Comparison of ENCODE assay signal across 10 mouse cellular contexts in genomic region chrX:7854578-7854977, GRCm38 (mm10). TPM values are rescaled to one million over a fixed set of nuclear protein-coding genes. Genes with fewer than 3 reads are reported as not detected.
DNase-seq lines count a peak whose midpoint lies in the region; ATAC-seq and TF ChIP-seq lines count a peak whose summit lies in the region.
"Had no signal": no experiment of that assay in that cellular context is flagged by ENCODE, and none has a peak within 500 bp of the region (broad histone marks: within the 10 kb centered on the region; RNA-seq: fewer than 3 reads in every experiment).

No protein-coding gene starts in this region.

- ATAC-seq in kidney, embryonic 14.5 days (ENCODE audit: low FRiP score, low TSS enrichment), result no peak
- no peak for ATAC-seq in embryonic facial prominence, embryonic 14.5 days (ENCODE audit: low read depth)

- no peaks in the 10 kb centered on the region for H3K4me1 ChIP-seq in kidney, adult 2 months (ENCODE audit: control insufficient read depth, insufficient read depth, low read length)
- H3K4me1 ChIP-seq in kidney, embryonic 14.5 days (ENCODE audit: control insufficient read depth, insufficient read depth, low read length), result no peaks in the 10 kb centered on the region
- no peaks in the 10 kb centered on the region for H3K4me1 ChIP-seq in ES-Bruce4 (ENCODE audit: control insufficient read depth, insufficient read depth, low read length)
- no peaks in the 10 kb centered on the region for H3K4me1 ChIP-seq in embryonic facial prominence, embryonic 14.5 days (ENCODE audit: control insufficient read depth, insufficient read depth, low read length)
- H3K4me1 ChIP-seq: heart, embryonic 13.5 days had no signal

- H3K9ac ChIP-seq in kidney, embryonic 14.5 days (ENCODE audit: low read depth, low read length), result no peak overlapping the region
- no peak overlapping the region for H3K9ac ChIP-seq in ES-Bruce4 (ENCODE audit: low read depth, poor library complexity, severe bottlenecking)
- no peak overlapping the region for H3K9ac ChIP-seq in embryonic facial prominence, embryonic 14.5 days (ENCODE audit: low read depth, low read length)
- H3K9ac ChIP-seq: heart, embryonic 13.5 days had no signal

- WGBS in kidney, adult 2 months, result 46% methylated on average over 2 of the region's 2 CpGs
- WGBS in kidney, embryonic 14.5 days, result 40% methylated on average over 2 of the region's 2 CpGs
- 47% methylated on average over 2 of the region's 2 CpGs for WGBS in embryonic facial prominence, embryonic 14.5 days

- no peak overlapping the region for H3K27ac ChIP-seq in kidney, adult 2 months (ENCODE audit: insufficient read depth, low read depth, low read length)
- no peak overlapping the region for H3K27ac ChIP-seq in kidney, embryonic 14.5 days (ENCODE audit: low read depth, low read length)
- no peak overlapping the region for H3K27ac ChIP-seq in ES-Bruce4 (ENCODE audit: insufficient read depth, low read length)
- no peak overlapping the region for H3K27ac ChIP-seq in embryonic facial prominence, embryonic 14.5 days (replicated peaks; ENCODE audit: low read depth, low read length)
- H3K27ac ChIP-seq: heart, embryonic 13.5 days had no signal

- no peak overlapping the region for H3K4me3 ChIP-seq in kidney, adult 2 months (ENCODE audit: insufficient read depth, low read depth, low read length)
- no peak overlapping the region for H3K4me3 ChIP-seq in kidney, embryonic 14.5 days (ENCODE audit: low read length)
- no peak overlapping the region for H3K4me3 ChIP-seq in ES-Bruce4 (ENCODE audit: low read depth, low read length)
- H3K4me3 ChIP-seq in embryonic facial prominence, embryonic 14.5 days (ENCODE audit: low read depth, low read length), result no peak overlapping the region
- H3K4me3 ChIP-seq: heart, embryonic 13.5 days; myocyte had no signal

- TF ChIP-seq EP300 in ES-Bruce4 (IDR thresholded peaks at IDR 0.05; ENCODE audit: insufficient read depth, low read depth, low read length), result no peak

- TF ChIP-seq CTCF in kidney, adult 2 months (conservative IDR thresholded peaks at IDR 0.05; ENCODE audit: insufficient read depth, insufficient read length, low read depth, low read length), result peak; percentile 64
- TF ChIP-seq CTCF in ES-Bruce4 (IDR thresholded peaks at IDR 0.05; ENCODE audit: low read depth, low read length), result peak; percentile 54

- TF ChIP-seq POLR2A in kidney, adult 2 months (IDR thresholded peaks at IDR 0.05; ENCODE audit: low read depth, low read length), result no peak
- TF ChIP-seq POLR2A in ES-Bruce4 (IDR thresholded peaks at IDR 0.05; ENCODE audit: insufficient read depth, low read length), result no peak

- no peaks in the 10 kb centered on the region; the same call in 1 of the 2 replicates for H3K36me3 ChIP-seq in kidney, adult 2 months (ENCODE audit: control insufficient read depth, insufficient read depth, low read length)
- H3K36me3 ChIP-seq in kidney, embryonic 14.5 days (ENCODE audit: control insufficient read depth, insufficient read depth, low read length), result peaks cover 5% of the 10 kb centered on the region; the same call in 1 of the 2 replicates
- no peaks in the 10 kb centered on the region; the same call in none of the 2 replicates for H3K36me3 ChIP-seq in ES-Bruce4 (ENCODE audit: control insufficient read depth, insufficient read depth, low read length, poor library complexity, severe bottlenecking)
- peaks cover 15% of the 10 kb centered on the region; the same call in 1 of the 2 replicates for H3K36me3 ChIP-seq in embryonic facial prominence, embryonic 14.5 days (ENCODE audit: control insufficient read depth, insufficient read depth, low read length)

- H3K4me2 ChIP-seq in kidney, embryonic 14.5 days (replicated peaks; ENCODE audit: low read depth, low read length), result no peak overlapping the region
- H3K4me2 ChIP-seq in embryonic facial prominence, embryonic 14.5 days (ENCODE audit: low read depth, low read length), result no peak overlapping the region
- H3K4me2 ChIP-seq: heart, embryonic 13.5 days had no signal

- H3K9me3 ChIP-seq in kidney, embryonic 14.5 days (ENCODE audit: control insufficient read depth, low read length), result no peaks in the 10 kb centered on the region
- no peaks in the 10 kb centered on the region for H3K9me3 ChIP-seq in ES-Bruce4 (replicated peaks; ENCODE audit: control insufficient read depth, insufficient read depth, low read length, poor library complexity, severe bottlenecking)
- no peaks in the 10 kb centered on the region for H3K9me3 ChIP-seq in embryonic facial prominence, embryonic 14.5 days (ENCODE audit: control insufficient read depth, low read length)
- H3K9me3 ChIP-seq: heart, embryonic 13.5 days had no signal

- no peaks in the 10 kb centered on the region for H3K27me3 ChIP-seq in kidney, adult 2 months (replicated peaks; ENCODE audit: control insufficient read depth, insufficient read depth, low read length)
- H3K27me3 ChIP-seq in kidney, embryonic 14.5 days (ENCODE audit: control insufficient read depth, insufficient read depth, low read length), result no peaks in the 10 kb centered on the region
- H3K27me3 ChIP-seq in ES-Bruce4 (ENCODE audit: control insufficient read depth, insufficient read depth, low read length, poor library complexity, severe bottlenecking), result no peaks in the 10 kb centered on the region
- H3K27me3 ChIP-seq in embryonic facial prominence, embryonic 14.5 days (replicated peaks; ENCODE audit: control insufficient read depth, insufficient read depth, low read length), result no peaks in the 10 kb centered on the region
- H3K27me3 ChIP-seq: heart, embryonic 13.5 days had no signal

- DNase-seq in cerebellum, adult 18-20 months, result peak; percentile 47
- no peak for DNase-seq in cerebellum, adult 11 months
- DNase-seq in kidney, adult 2 months, result peak; percentile 27
- DNase-seq in embryonic facial prominence, embryonic 14.5 days (ENCODE audit: low spot score), result peak; percentile 14
- DNase-seq in lung, postnatal 25 days (ENCODE audit: low spot score), result peak; percentile 31
- DNase-seq in thymus, postnatal 25 days, result peak; percentile 44

RNA-seq across cellular contexts. Expression of gene Otud5, which starts 13.4 kb away (rescaled TPM):
- 26.8 and 30.4 TPM in 2 replicates for polyA plus RNA-seq in kidney, adult 2 months (2012; rRNA removed)
- 29.6 and 29.8 TPM in 2 replicates for polyA plus RNA-seq in kidney, embryonic 14.5 days (2014; fragmentation: Nextera tagmentation; extraction: Ambion mirVana)
- polyA plus RNA-seq in ES-Bruce4 (2011; ENCODE audit: insufficient read depth, insufficient read length, low read depth, missing spikeins), result 85.0 and 90.6 TPM in 2 replicates
- polyA plus RNA-seq in embryonic facial prominence, embryonic 14.5 days (2014; fragmentation: Nextera tagmentation; extraction: Ambion mirVana), result 31.1 and 32.3 TPM in 2 replicates

RNA-seq across cellular contexts. Expression of gene Pim2, which starts 23.5 kb away (rescaled TPM):
- 11.4 and 11.5 TPM in 2 replicates for polyA plus RNA-seq in kidney, adult 2 months (2012; rRNA removed)
- 6.7 and 8.1 TPM in 2 replicates for polyA plus RNA-seq in kidney, embryonic 14.5 days (2014; fragmentation: Nextera tagmentation; extraction: Ambion mirVana)
- 29.8 and 31.2 TPM in 2 replicates for polyA plus RNA-seq in ES-Bruce4 (2011; ENCODE audit: insufficient read depth, insufficient read length, low read depth, missing spikeins)
- polyA plus RNA-seq in embryonic facial prominence, embryonic 14.5 days (2014; fragmentation: Nextera tagmentation; extraction: Ambion mirVana), result 4.8 and 6.1 TPM in 2 replicates

RNA-seq across cellular contexts. Expression of gene Slc35a2, which starts 29.2 kb away (rescaled TPM):
- polyA plus RNA-seq in kidney, adult 2 months (2012; rRNA removed), result 50.0 and 50.1 TPM in 2 replicates
- 12.6 and 14.1 TPM in 2 replicates for polyA plus RNA-seq in kidney, embryonic 14.5 days (2014; fragmentation: Nextera tagmentation; extraction: Ambion mirVana)
- 25.6 and 31.4 TPM in 2 replicates for polyA plus RNA-seq in ES-Bruce4 (2011; ENCODE audit: insufficient read depth, insufficient read length, low read depth, missing spikeins)
- polyA plus RNA-seq in embryonic facial prominence, embryonic 14.5 days (2014; fragmentation: Nextera tagmentation; extraction: Ambion mirVana), result 28.6 and 30.0 TPM in 2 replicates

RNA-seq across cellular contexts. Expression of gene Kcnd1, which starts 32.5 kb away (rescaled TPM):
- 0.48 and 0.53 TPM in 2 replicates for polyA plus RNA-seq in kidney, adult 2 months (2012; rRNA removed)
- 1.7 and 2.6 TPM in 2 replicates for polyA plus RNA-seq in kidney, embryonic 14.5 days (2014; fragmentation: Nextera tagmentation; extraction: Ambion mirVana)
- 8.3 and 8.6 TPM in 2 replicates for polyA plus RNA-seq in ES-Bruce4 (2011; ENCODE audit: insufficient read depth, insufficient read length, low read depth, missing spikeins)
- 3.2 and 3.5 TPM in 2 replicates for polyA plus RNA-seq in embryonic facial prominence, embryonic 14.5 days (2014; fragmentation: Nextera tagmentation; extraction: Ambion mirVana)

RNA-seq across cellular contexts. Expression of gene Pqbp1, which starts 44.5 kb away (rescaled TPM):
- 45.7 and 58.0 TPM in 2 replicates for polyA plus RNA-seq in kidney, adult 2 months (2012; rRNA removed)
- polyA plus RNA-seq in kidney, embryonic 14.5 days (2014; fragmentation: Nextera tagmentation; extraction: Ambion mirVana), result 102 and 113 TPM in 2 replicates
- polyA plus RNA-seq in ES-Bruce4 (2011; ENCODE audit: insufficient read depth, insufficient read length, low read depth, missing spikeins), result 83.3 and 87.9 TPM in 2 replicates
- 92.3 and 98.1 TPM in 2 replicates for polyA plus RNA-seq in embryonic facial prominence, embryonic 14.5 days (2014; fragmentation: Nextera tagmentation; extraction: Ambion mirVana)
